Mouse (Mus musculus) forebrain, postnatal 0 days (tissue): Measurements from ENCODE around the gene Cfap77. TPM values are rescaled to one million over a fixed set of nuclear protein-coding genes. Genes with fewer than 3 reads are reported as not detected.

ENCODE experiments used
- ATAC-seq: fragments of 200-750 bp; cut with Nextera tagmentation; 2 replicates; pipeline ENCODE4 v1.8.0; 2017; ENCODE audit warnings: mild to moderate bottlenecking, moderate library complexity
- DNase-seq: peaks from one replicate; pipeline ENCODE4 v3.0.0-alpha.2; 2015
- H3K27ac ChIP-seq: fragments of 300-500 bp; sonication (generic); 2 replicates; pipeline ENCODE4 v1.5.1; 2014; ENCODE audit warnings: low read depth, mild to moderate bottlenecking, antibody characterized with exemption, low read length, moderate library complexity, mixed read lengths
- H3K27me3 ChIP-seq: fragments of 300-500 bp; sonication (generic); 2 replicates; pipeline ENCODE4 v1.6.1; 2014; ENCODE audit warnings: mild to moderate bottlenecking, low read length, mixed read lengths; ENCODE audit not compliant: insufficient read depth
- H3K36me3 ChIP-seq: fragments of 300-500 bp; sonication (generic); 2 replicates; pipeline ENCODE4 v1.6.1; 2014; ENCODE audit warnings: mild to moderate bottlenecking, moderate library complexity; ENCODE audit not compliant: insufficient read depth
- H3K4me1 ChIP-seq: fragments of 300-500 bp; sonication (generic); 2 replicates; pipeline ENCODE4 v1.6.1; 2014; ENCODE audit warnings: antibody characterized with exemption; ENCODE audit not compliant: insufficient read depth
- H3K4me2 ChIP-seq: fragments of 300-500 bp; sonication (generic); 2 replicates; pipeline ENCODE4 v1.6.1; 2014; ENCODE audit warnings: low read depth, mild to moderate bottlenecking, moderate library complexity
- H3K4me3 ChIP-seq: fragments of 300-500 bp; sonication (generic); 2 replicates; pipeline ENCODE4 v1.5.1; 2014; ENCODE audit warnings: low read depth, low read length, mixed read lengths
- H3K9ac ChIP-seq: fragments of 300-500 bp; sonication (generic); 2 replicates; pipeline ENCODE4 v1.6.1; 2014; ENCODE audit warnings: mild to moderate bottlenecking
- H3K9me3 ChIP-seq: fragments of 300-500 bp; sonication (generic); 2 replicates; pipeline ENCODE4 v1.6.1; 2016; ENCODE audit warnings: low read length
- CTCF ChIP-seq: sonication (generic); IDR thresholded peaks from 2 replicates; pipeline ENCODE4 v1.5.1; 2016; ENCODE audit warnings: antibody characterized with exemption, control low read depth, low read depth
- WGBS: fragments of 180-500 bp; shearing (Covaris S2); extraction: QIAGEN DNeasy Blood & Tissue Kit; methylation state at CpG from one replicate; pipeline ENCODE4 v1.1.7; 2014; 5-methylcytosine and 5-hydroxymethylcytosine counted together
- polyA plus RNA-seq: library from polyadenylated mRNA; unstranded; fragments of >200 nt; fragmentation: Nextera tagmentation; extraction: Ambion mirVana; gene quantifications from 2 replicates; pipeline ENCODE4 v1.2.1, GENCODE M21; 2015
- total RNA-seq: library from RNA; depleted of rRNA; stranded (reverse); fragments of >200 nt; gene quantifications from 2 replicates; pipeline ENCODE4 v1.2.3, GENCODE M21; 2014

Gene Cfap77
- total and polyA plus RNA-seq, 2 experiments from 2014 or later, result 0.57 to 0.59 TPM

DNA sequence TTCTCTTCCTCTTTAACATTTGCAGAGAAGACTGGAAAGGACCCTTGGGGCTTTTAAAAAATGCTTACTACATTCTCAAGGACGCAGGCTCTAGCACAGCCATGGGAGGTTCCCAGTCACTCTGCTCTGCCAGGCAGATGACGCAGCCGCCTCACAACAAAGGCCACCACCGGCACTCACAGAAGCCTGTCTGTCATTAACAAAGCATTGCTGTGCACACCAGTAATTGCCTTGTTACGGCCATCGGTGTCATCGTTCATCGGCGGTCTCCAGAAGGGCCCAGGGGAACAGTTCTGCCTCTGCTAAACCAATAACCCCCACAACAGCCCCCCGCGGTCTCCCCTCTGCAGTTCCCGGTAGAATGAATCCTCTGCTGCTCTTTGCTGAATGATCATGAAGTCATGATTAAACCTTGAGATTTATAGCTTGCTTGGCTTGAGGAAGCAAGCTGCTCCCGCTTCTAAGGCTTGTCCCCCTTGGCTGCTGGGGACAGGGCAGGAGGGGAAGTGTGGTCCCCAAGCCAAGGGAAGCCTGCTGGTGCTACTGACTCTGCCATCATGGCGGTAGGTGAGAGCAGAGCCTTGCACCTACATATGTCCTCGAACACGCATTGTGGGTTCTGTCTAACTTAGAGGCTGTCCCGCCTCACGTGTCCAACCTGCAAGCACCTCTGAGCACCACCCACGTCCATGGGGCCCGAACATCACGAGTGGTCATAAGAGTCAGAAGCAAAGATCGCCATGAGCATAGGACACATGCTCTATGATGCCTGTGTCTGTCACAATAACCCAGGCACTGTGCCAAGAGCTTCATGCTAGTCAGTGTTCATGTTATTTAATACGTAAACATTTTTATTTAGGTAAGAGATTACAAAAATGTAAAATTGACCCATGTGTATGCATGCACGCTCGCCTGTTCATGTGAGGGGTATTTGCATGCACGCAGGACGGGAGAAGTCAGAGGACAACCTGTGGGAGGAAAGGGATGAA is 38.0 kb downstream of the Cfap77 start:
- TF ChIP-seq CTCF, result no peak
- ATAC-seq (peak; percentile 47), DNase-seq (peak; percentile 48)
- Histone ChIP-seq H3K4me1 (peaks cover 3% of the 10 kb centered on the region; the same call in 1 of the 2 replicates), H3K4me2 (no peak overlapping the region), H3K9me3 (no peaks in the 10 kb centered on the region), H3K36me3 (no peaks in the 10 kb centered on the region), H3K9ac (no peak overlapping the region), H3K27me3 (no peaks in the 10 kb centered on the region; the same call in 1 of the 2 replicates), H3K4me3 (no peak overlapping the region), H3K27ac (no peak overlapping the region)
- WGBS, result 51% methylated on average over 27 of the region's 27 CpGs

DNA sequence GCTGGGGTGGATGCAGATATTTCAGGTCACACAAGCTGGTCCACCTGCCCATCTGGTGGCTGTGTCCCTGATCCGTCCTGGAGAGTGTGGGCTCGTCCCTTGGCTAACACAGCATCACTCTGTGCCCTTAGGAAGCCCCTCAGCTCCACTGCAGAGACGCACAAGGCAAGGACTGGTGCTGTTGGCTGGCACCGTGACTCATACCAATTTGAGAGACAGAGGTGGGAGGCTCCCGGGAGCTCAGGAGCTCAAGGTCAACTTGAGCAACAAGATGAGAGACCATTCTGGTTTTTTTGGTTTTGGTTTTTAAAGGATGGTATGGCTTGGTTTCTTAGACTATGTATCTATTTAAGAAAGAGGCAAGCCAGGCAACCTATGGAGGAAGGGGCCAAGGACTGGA is 42.3 kb downstream of the Cfap77 start:
- H3K4me2 ChIP-seq, result no peak overlapping the region
- H3K27ac ChIP-seq, result no peak overlapping the region
- H3K9me3 ChIP-seq, result no peaks in the 10 kb centered on the region
- 74% methylated on average over 5 of the region's 5 CpGs for WGBS
- no peak overlapping the region for H3K9ac ChIP-seq
- H3K36me3 ChIP-seq, result no peaks in the 10 kb centered on the region
- no peak for TF ChIP-seq CTCF
- H3K27me3 ChIP-seq, result peaks cover 28% of the 10 kb centered on the region
- H3K4me1 ChIP-seq, result peaks cover 3% of the 10 kb centered on the region; the same call in 1 of the 2 replicates
- no peak for DNase-seq
- ATAC-seq, result no peak
- H3K4me3 ChIP-seq, result no peak overlapping the region

DNA sequence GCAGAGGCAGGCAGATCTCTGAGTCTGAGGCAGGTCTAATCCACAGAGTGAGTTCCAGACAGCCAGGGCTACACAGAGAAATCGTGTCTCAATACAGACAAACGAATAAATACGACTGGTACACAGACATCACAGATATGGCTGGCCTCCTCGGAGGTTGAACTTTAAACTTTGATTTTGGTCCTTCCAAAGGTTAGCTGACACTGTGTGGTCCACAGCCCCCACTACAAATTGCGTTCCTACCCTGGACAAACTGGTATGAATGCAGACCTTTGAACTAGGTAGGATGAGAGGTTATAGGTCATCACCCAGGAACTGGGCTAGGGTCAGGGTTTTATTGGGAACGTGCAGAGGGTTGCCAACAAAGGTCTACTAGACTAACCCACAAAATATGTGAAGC is 47.2 kb downstream of the Cfap77 start:
- no peak for TF ChIP-seq CTCF
- no peaks in the 10 kb centered on the region for H3K36me3 ChIP-seq
- H3K4me3 ChIP-seq, result no peak overlapping the region
- H3K9ac ChIP-seq, result no peak overlapping the region
- H3K4me1 ChIP-seq, result peaks cover 4% of the 10 kb centered on the region; the same call in 1 of the 2 replicates
- DNase-seq, result no peak
- no peak overlapping the region for H3K4me2 ChIP-seq
- H3K27ac ChIP-seq, result no peak overlapping the region
- H3K27me3 ChIP-seq, result peaks cover 59% of the 10 kb centered on the region
- 89% methylated on average over 6 of the region's 6 CpGs for WGBS
- no peaks in the 10 kb centered on the region for H3K9me3 ChIP-seq
- ATAC-seq, result no peak

DNA sequence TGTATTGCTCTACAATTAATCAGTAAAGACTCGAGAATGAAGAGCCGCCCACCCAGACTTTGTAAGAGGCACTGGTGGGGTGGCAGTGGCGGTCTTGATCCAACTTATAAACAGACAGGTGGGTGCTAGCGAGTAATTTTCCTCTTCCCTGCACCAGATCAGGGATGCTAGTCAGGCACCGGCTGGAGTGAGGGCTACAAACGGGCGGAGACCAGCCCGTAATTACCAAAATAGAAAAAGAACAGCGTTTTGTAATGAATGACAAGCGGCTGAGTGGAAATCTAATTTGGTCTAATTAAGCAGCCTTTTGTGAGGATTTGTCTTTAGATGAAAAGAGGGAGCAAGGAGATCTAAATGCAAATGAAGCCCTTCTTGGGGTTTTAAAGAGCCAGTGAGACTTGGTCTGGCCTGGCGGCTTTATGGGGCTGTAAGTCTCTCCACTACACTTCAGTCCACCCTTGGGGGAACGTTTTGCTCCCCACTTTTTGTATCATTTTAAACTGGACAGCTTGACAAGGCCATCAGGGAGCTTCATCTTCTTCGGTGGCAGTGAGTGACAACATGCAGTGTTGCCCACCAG is 48.3 kb downstream of the Cfap77 start:
- no peak overlapping the region for H3K4me3 ChIP-seq
- 0 out of 2 replicates have a peak overlapping the region, but pooled peaks have one; percentile 2 for H3K4me2 ChIP-seq
- H3K4me1 ChIP-seq, result peaks cover 4% of the 10 kb centered on the region; the same call in 1 of the 2 replicates
- H3K27ac ChIP-seq, result no peak overlapping the region
- peaks cover 67% of the 10 kb centered on the region for H3K27me3 ChIP-seq
- no peak for TF ChIP-seq CTCF
- peak; percentile 25; the same call in 1 of the 2 replicates for ATAC-seq
- WGBS, result 13% methylated on average over 13 of the region's 13 CpGs
- peak; percentile 43 for DNase-seq
- H3K36me3 ChIP-seq, result no peaks in the 10 kb centered on the region
- H3K9me3 ChIP-seq, result no peaks in the 10 kb centered on the region
- H3K9ac ChIP-seq, result no peak overlapping the region

DNA sequence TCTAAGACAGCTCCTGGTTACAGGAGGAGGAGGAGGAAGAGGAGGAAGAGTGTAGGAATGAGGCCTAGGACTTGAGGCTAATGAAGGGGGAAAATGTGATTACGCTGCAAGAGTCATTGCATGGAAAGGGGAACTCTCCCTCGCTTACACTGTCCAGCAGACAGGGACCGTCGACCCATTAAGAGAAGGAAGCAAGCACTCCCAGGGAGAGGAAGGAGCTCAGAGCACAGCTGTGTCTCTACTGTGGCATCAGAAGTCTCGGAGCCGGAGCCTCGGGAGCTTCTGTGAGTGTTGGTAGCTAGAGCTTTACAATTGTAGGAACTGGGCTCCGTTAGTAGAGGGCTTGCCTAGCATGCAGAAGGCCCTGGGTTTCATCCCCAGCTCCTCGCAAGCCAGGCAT is 50.8 kb downstream of the Cfap77 start:
- Histone ChIP-seq H3K27me3 (peaks cover 58% of the 10 kb centered on the region), H3K4me3 (no peak overlapping the region), H3K4me1 (peaks cover 4% of the 10 kb centered on the region; the same call in 1 of the 2 replicates), H3K9ac (no peak overlapping the region), H3K27ac (no peak overlapping the region), H3K9me3 (no peaks in the 10 kb centered on the region), H3K36me3 (no peaks in the 10 kb centered on the region), H3K4me2 (no peak overlapping the region)
- 47% methylated on average over 9 of the region's 9 CpGs for WGBS
- no peak for DNase-seq
- no peak for ATAC-seq
- no peak for TF ChIP-seq CTCF

DNA sequence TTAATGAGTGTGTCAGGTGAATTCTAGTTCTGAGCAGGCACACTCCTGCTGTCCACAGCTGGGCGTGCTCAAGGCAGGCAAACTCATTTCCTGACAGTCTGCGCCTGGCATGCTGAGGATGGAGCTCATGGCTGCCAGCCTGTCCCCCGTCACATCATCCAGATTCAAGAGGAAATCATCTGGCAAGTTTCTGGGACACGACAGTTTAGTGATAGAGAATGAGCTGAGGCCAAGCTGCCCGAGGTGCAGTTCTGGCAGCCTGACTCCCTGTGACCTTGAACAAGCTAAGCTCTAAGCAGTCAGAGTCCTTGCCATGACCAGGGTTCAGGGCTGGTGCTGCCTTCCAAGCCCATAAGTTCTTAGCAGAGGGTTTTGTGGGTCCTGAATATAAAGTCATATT is 56.6 kb downstream of the Cfap77 start:
- 65% methylated on average over 5 of the region's 5 CpGs for WGBS
- Histone ChIP-seq H3K4me2 (no peak overlapping the region), H3K9me3 (no peaks in the 10 kb centered on the region), H3K27me3 (peaks cover 26% of the 10 kb centered on the region), H3K27ac (no peak overlapping the region), H3K9ac (no peak overlapping the region), H3K4me3 (no peak overlapping the region), H3K36me3 (no peaks in the 10 kb centered on the region), H3K4me1 (no peaks in the 10 kb centered on the region)
- no peak for DNase-seq
- ATAC-seq, result no peak
- no peak for TF ChIP-seq CTCF
